Mouse (Mus musculus): ENCODE data around the gene Adar. TPM values are rescaled to one million over a fixed set of nuclear protein-coding genes. Genes with fewer than 3 reads are reported as not detected.

Gene Adar
- polyA plus RNA-seq, 1 experiment from 2014 or later = 15.0 TPM

- H3K9ac ChIP-seq (ENCODE audit: low read depth, low read length) = no peak within 1 kb of the TSS
- peaks cover 3% of the 10 kb centered on the region; the same call in 1 of the 2 replicates for H3K27me3 ChIP-seq (ENCODE audit: control insufficient read depth, insufficient read depth, low read length)
- no peaks in the 10 kb centered on the region for H3K9me3 ChIP-seq (ENCODE audit: control insufficient read depth, low read length)
- H3K27ac ChIP-seq (ENCODE audit: low read depth, low read length) = no peak within 1 kb of the TSS
- peak; percentile 95 for ATAC-seq (ENCODE audit: low FRiP score, low TSS enrichment)
- H3K36me3 ChIP-seq (ENCODE audit: control insufficient read depth, insufficient read depth, low read length) = no peaks in the 10 kb centered on the region
- peak within 1 kb of the TSS; percentile 23 for H3K4me3 ChIP-seq (ENCODE audit: low read length)
- peaks cover 3% of the 10 kb centered on the region; the same call in 1 of the 2 replicates for H3K4me1 ChIP-seq (ENCODE audit: control insufficient read depth, insufficient read depth, low read length)
- peak within 1 kb of the TSS; percentile 41 for H3K4me2 ChIP-seq (replicated peaks; ENCODE audit: low read depth, low read length)
- under 1% methylated on average over 36 of the region's 36 CpGs for WGBS
Measured at GRCm38 (mm10) chr3:89764119-89764724, 49.4 kb downstream of the Adar start, which contains the start of gene Chrnb2. Gene Chrnb2 (minus strand): TSS chr3:89764632.

- Histone ChIP-seq H3K36me3 (ENCODE audit: control insufficient read depth, insufficient read depth, low read length) (no peaks in the 10 kb centered on the region), H3K4me2 (replicated peaks; ENCODE audit: low read depth, low read length) (no peak overlapping the region), H3K27me3 (ENCODE audit: control insufficient read depth, insufficient read depth, low read length) (no peaks in the 10 kb centered on the region), H3K9ac (ENCODE audit: low read depth, low read length) (no peak overlapping the region), H3K27ac (ENCODE audit: low read depth, low read length) (no peak overlapping the region), H3K4me1 (ENCODE audit: control insufficient read depth, insufficient read depth, low read length) (peaks cover 17% of the 10 kb centered on the region), H3K4me3 (ENCODE audit: low read length) (no peak overlapping the region), H3K9me3 (ENCODE audit: control insufficient read depth, low read length) (no peaks in the 10 kb centered on the region)
- WGBS = 65% methylated on average over 7 of the region's 7 CpGs
- no peak for ATAC-seq (ENCODE audit: low FRiP score, low TSS enrichment)
Measured at GRCm38 (mm10) chr3:89769584-89769983, 54.8 kb downstream of the Adar start.

DNA sequence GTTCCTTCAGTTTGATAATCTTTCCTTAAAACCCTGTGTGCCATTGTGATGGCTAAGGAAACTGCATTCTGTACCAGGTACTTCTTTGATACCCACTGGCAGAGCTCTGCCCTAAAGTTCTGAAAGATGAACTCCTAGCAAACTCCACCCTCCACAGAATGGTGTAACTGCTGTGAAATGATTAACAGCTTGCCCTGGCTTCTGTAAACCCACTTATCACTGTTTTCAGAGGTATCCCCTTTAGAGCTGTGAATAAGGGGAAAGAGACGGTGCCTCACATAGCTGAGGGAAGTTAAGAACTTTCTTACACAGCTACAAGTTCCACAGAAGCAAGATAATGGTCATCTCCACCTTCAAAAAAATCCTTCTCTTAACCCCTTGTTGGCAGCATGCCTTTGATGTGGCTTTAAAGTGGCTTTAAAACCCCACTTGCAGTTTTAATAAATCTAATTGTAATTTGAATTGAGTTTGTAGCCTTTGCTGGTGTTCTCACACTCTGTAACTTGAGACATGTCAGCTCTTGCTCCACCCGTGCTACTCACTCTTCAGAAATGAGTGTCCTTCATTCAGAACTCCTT is 55.7 kb downstream of the Adar start:
- Histone ChIP-seq H3K9me3 (ENCODE audit: control insufficient read depth, low read length) (no peaks in the 10 kb centered on the region), H3K9ac (ENCODE audit: low read depth, low read length) (no peak overlapping the region), H3K4me1 (ENCODE audit: control insufficient read depth, insufficient read depth, low read length) (peaks cover 26% of the 10 kb centered on the region), H3K4me2 (replicated peaks; ENCODE audit: low read depth, low read length) (no peak overlapping the region), H3K27me3 (ENCODE audit: control insufficient read depth, insufficient read depth, low read length) (no peaks in the 10 kb centered on the region), H3K27ac (ENCODE audit: low read depth, low read length) (no peak overlapping the region), H3K4me3 (ENCODE audit: low read length) (no peak overlapping the region), H3K36me3 (ENCODE audit: control insufficient read depth, insufficient read depth, low read length) (peaks cover 5% of the 10 kb centered on the region; the same call in 1 of the 2 replicates)
- ATAC-seq (ENCODE audit: low FRiP score, low TSS enrichment) = no peak
- WGBS = 37% methylated on average over 2 of the region's 2 CpGs

DNA sequence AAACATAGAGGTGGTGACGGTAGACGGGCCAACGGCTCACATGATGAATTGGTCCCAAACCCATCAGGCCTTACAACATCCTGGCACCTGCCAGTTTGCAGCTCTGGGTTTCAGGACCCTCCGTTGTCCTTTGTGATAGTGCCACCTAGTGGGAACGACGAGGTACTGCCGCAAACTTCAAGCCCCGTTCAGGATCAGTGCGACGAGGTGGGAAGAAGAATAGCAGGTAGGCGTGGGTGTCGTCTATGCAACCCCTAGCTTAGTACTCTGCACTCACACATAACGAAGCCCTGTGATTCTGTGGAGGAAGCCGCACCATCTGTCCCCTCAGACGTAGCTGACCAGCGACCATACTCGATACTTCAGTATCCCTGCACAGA is 57.8 kb downstream of the Adar start:
- Histone ChIP-seq H3K4me3 (ENCODE audit: low read length) (peak overlapping the region; percentile 78), H3K9ac (ENCODE audit: low read depth, low read length) (peak overlapping the region; percentile 100; the same call in 1 of the 2 replicates), H3K27me3 (ENCODE audit: control insufficient read depth, insufficient read depth, low read length) (no peaks in the 10 kb centered on the region), H3K36me3 (ENCODE audit: control insufficient read depth, insufficient read depth, low read length) (peaks cover 25% of the 10 kb centered on the region), H3K4me1 (ENCODE audit: control insufficient read depth, insufficient read depth, low read length) (peaks cover 33% of the 10 kb centered on the region), H3K27ac (ENCODE audit: low read depth, low read length) (peak overlapping the region; percentile 96), H3K4me2 (replicated peaks; ENCODE audit: low read depth, low read length) (peak overlapping the region; percentile 85), H3K9me3 (ENCODE audit: control insufficient read depth, low read length) (no peaks in the 10 kb centered on the region)
- ATAC-seq (ENCODE audit: low FRiP score, low TSS enrichment) = peak; percentile 73
- 1% methylated on average over 17 of the region's 17 CpGs for WGBS

DNA sequence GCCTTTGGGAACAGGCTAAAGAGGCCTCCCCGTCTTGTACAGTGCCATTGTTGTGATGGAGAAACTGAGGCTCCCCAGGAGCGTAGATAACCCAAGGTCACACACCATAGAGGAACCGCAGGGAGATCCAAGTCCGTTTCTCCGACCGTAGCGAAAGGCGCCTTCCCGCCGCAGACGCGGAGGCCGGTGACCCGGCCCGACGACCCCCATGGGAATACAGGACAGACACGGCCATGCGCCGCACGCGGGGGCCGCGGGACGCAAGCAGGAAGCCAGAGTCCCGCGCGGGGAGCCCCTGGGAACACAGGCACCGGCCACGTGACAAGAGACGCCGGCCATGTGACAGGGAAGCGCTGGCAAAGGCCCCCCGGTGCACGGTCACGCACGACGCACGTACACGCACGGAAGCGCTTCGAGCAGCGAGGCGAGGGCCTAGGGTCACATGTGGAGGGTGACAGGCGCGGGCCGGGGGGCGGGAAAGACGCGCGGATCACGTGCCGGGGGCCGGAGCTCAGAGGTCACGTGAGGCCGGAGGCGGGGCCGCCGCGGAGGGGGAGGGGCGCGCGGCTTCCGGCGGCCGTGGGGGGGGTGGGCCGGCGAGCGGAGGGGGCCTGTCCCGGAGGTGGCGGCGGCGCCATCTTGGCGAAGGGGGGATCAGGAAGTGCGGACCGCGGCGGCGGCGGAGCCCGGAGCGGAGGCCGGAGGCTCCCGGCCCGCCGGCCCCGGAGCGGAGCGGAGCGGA is 58.3 kb downstream of the Adar start, which contains the start of gene Ube2q1:
Gene Ube2q1, plus strand, starts transcription at position 649 of the 742 bp plus-strand sequence.
- H3K36me3 ChIP-seq (ENCODE audit: control insufficient read depth, insufficient read depth, low read length) = peaks cover 30% of the 10 kb centered on the region
- peak within 1 kb of the TSS; percentile 85 for H3K4me2 ChIP-seq (replicated peaks; ENCODE audit: low read depth, low read length)
- peak within 1 kb of the TSS; percentile 100 for H3K9ac ChIP-seq (ENCODE audit: low read depth, low read length)
- no peaks in the 10 kb centered on the region for H3K9me3 ChIP-seq (ENCODE audit: control insufficient read depth, low read length)
- H3K4me1 ChIP-seq (ENCODE audit: control insufficient read depth, insufficient read depth, low read length) = peaks cover 33% of the 10 kb centered on the region
- H3K4me3 ChIP-seq (ENCODE audit: low read length) = peak within 1 kb of the TSS; percentile 78
- H3K27ac ChIP-seq (ENCODE audit: low read depth, low read length) = peak within 1 kb of the TSS; percentile 96
- no peaks in the 10 kb centered on the region for H3K27me3 ChIP-seq (ENCODE audit: control insufficient read depth, insufficient read depth, low read length)
- WGBS = under 1% methylated on average over 69 of the region's 90 CpGs
- ATAC-seq (ENCODE audit: low FRiP score, low TSS enrichment) = peak; percentile 93

DNA sequence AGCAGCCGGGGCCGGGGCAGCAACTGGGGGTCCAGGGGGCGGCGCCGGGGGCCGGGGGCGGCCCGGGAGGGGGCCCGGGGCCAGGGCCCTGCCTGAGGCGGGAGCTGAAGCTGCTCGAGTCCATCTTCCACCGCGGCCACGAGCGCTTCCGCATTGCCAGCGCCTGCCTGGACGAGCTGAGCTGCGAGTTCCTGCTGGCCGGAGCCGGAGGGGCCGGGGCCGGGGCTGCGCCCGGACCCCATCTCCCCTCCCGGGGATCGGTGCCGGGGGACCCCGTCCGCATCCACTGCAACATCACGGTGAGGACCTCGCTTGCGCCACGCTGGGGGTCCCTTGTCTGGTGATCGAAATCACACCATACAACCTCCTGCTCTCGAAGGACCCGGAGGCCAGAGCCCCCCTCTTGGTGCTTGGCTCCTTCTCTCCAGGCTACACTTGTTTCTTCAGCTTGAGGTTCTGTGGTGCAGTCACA is 59.0 kb downstream of the Adar start:
- H3K9ac ChIP-seq (ENCODE audit: low read depth, low read length) = peak overlapping the region; percentile 100
- peak overlapping the region; percentile 85 for H3K4me2 ChIP-seq (replicated peaks; ENCODE audit: low read depth, low read length)
- H3K36me3 ChIP-seq (ENCODE audit: control insufficient read depth, insufficient read depth, low read length) = peaks cover 36% of the 10 kb centered on the region
- H3K9me3 ChIP-seq (ENCODE audit: control insufficient read depth, low read length) = no peaks in the 10 kb centered on the region
- peaks cover 33% of the 10 kb centered on the region for H3K4me1 ChIP-seq (ENCODE audit: control insufficient read depth, insufficient read depth, low read length)
- peak overlapping the region; percentile 96 for H3K27ac ChIP-seq (ENCODE audit: low read depth, low read length)
- ATAC-seq (ENCODE audit: low FRiP score, low TSS enrichment) = peak; percentile 56
- no peaks in the 10 kb centered on the region for H3K27me3 ChIP-seq (ENCODE audit: control insufficient read depth, insufficient read depth, low read length)
- under 1% methylated on average over 28 of the region's 37 CpGs for WGBS
- peak overlapping the region; percentile 78 for H3K4me3 ChIP-seq (ENCODE audit: low read length)

- Histone ChIP-seq H3K4me1 (ENCODE audit: control insufficient read depth, insufficient read depth, low read length) (peaks cover 33% of the 10 kb centered on the region), H3K9ac (ENCODE audit: low read depth, low read length) (peak overlapping the region; percentile 100), H3K4me2 (replicated peaks; ENCODE audit: low read depth, low read length) (peak overlapping the region; percentile 85), H3K9me3 (ENCODE audit: control insufficient read depth, low read length) (no peaks in the 10 kb centered on the region), H3K4me3 (ENCODE audit: low read length) (peak overlapping the region; percentile 78), H3K36me3 (ENCODE audit: control insufficient read depth, insufficient read depth, low read length) (peaks cover 43% of the 10 kb centered on the region), H3K27me3 (ENCODE audit: control insufficient read depth, insufficient read depth, low read length) (no peaks in the 10 kb centered on the region), H3K27ac (ENCODE audit: low read depth, low read length) (peak overlapping the region; percentile 96; the same call in 1 of the 2 replicates)
- 43% methylated on average over 15 of the region's 15 CpGs for WGBS
- ATAC-seq (ENCODE audit: low FRiP score, low TSS enrichment) = no peak
Measured at GRCm38 (mm10) chr3:89774236-89774960, 59.6 kb downstream of the Adar start.

GRCm38 (mm10) chr3:89776001-89776400 is 61.2 kb downstream of the Adar start:
- Histone ChIP-seq H3K4me3 (ENCODE audit: low read length) (no peak overlapping the region), H3K9me3 (ENCODE audit: control insufficient read depth, low read length) (no peaks in the 10 kb centered on the region), H3K36me3 (ENCODE audit: control insufficient read depth, insufficient read depth, low read length) (peaks cover 59% of the 10 kb centered on the region), H3K9ac (ENCODE audit: low read depth, low read length) (no peak overlapping the region), H3K4me1 (ENCODE audit: control insufficient read depth, insufficient read depth, low read length) (peaks cover 33% of the 10 kb centered on the region), H3K27ac (ENCODE audit: low read depth, low read length) (no peak overlapping the region), H3K4me2 (replicated peaks; ENCODE audit: low read depth, low read length) (no peak overlapping the region), H3K27me3 (ENCODE audit: control insufficient read depth, insufficient read depth, low read length) (no peaks in the 10 kb centered on the region)
- ATAC-seq (ENCODE audit: low FRiP score, low TSS enrichment) = no peak
- WGBS = 79% methylated on average over 4 of the region's 4 CpGs

All from kidney, embryonic 14.5 days (tissue).